Mouse (Mus musculus) kidney, postnatal 0 days (tissue): Measurements from ENCODE around the gene Ltbp2. TPM values are rescaled to one million over a fixed set of nuclear protein-coding genes. Genes with fewer than 3 reads are reported as not detected.

ENCODE experiments used
- ATAC-seq: fragments of 200-750 bp; cut with Nextera tagmentation; replicated peaks from 2 replicates; pipeline ENCODE4 v1.8.0; 2017; ENCODE audit warnings: low read depth, moderate number of reproducible peaks, moderate TSS enrichment, moderate library complexity; ENCODE audit not compliant: low FRiP score
- DNase-seq: peaks from one replicate; pipeline ENCODE4 v3.0.0-alpha.2; 2016; ENCODE audit warnings: low spot score
- H3K27ac ChIP-seq: fragments of 300-500 bp; sonication (generic); 2 replicates; pipeline ENCODE4 v1.5.1; 2014; ENCODE audit warnings: mild to moderate bottlenecking
- H3K27me3 ChIP-seq: fragments of 300-500 bp; sonication (generic); 2 replicates; pipeline ENCODE4 v1.6.1; 2014; ENCODE audit warnings: low read length, mixed read lengths; ENCODE audit not compliant: insufficient read depth
- H3K36me3 ChIP-seq: fragments of 300-500 bp; sonication (generic); 2 replicates; pipeline ENCODE4 v1.6.1; 2014; ENCODE audit warnings: low read length, mixed read lengths; ENCODE audit not compliant: insufficient read depth
- H3K4me1 ChIP-seq: fragments of 300-500 bp; sonication (generic); replicated peaks from 2 replicates; pipeline ENCODE4 v1.6.1; 2014; ENCODE audit warnings: antibody characterized with exemption, low read length, mixed read lengths; ENCODE audit not compliant: insufficient read depth
- H3K4me2 ChIP-seq: fragments of 300-500 bp; sonication (generic); 2 replicates; pipeline ENCODE4 v1.6.1; 2014; ENCODE audit warnings: mild to moderate bottlenecking, low read length, moderate library complexity, mixed read lengths
- H3K4me3 ChIP-seq: fragments of 300-500 bp; sonication (generic); replicated peaks from 2 replicates; pipeline ENCODE4 v1.5.1; 2014; ENCODE audit warnings: low read depth, low read length
- H3K9ac ChIP-seq: fragments of 300-500 bp; sonication (generic); 2 replicates; pipeline ENCODE4 v1.6.1; 2014; ENCODE audit warnings: low read depth, low read length
- H3K9me3 ChIP-seq: fragments of 300-500 bp; sonication (generic); replicated peaks from 2 replicates; pipeline ENCODE4 v1.6.1; 2016; ENCODE audit warnings: low read length, inconsistent platforms, mixed read lengths
- CTCF ChIP-seq: IDR thresholded peaks from 2 replicates; pipeline ENCODE4 v1.5.1; 2016; ENCODE audit warnings: antibody characterized with exemption, low read depth, mild to moderate bottlenecking, moderate library complexity
- WGBS: fragments of 180-500 bp; shearing (Covaris S2); extraction: QIAGEN DNeasy Blood & Tissue Kit; methylation state at CpG from one replicate; pipeline ENCODE4 v1.1.7; 2014; 5-methylcytosine and 5-hydroxymethylcytosine counted together
- polyA plus RNA-seq: library from polyadenylated mRNA; unstranded; fragments of >200 nt; fragmentation: Nextera tagmentation; extraction: Ambion mirVana; gene quantifications from 2 replicates; pipeline ENCODE4 v1.2.1, GENCODE M21; 2015

Gene Ltbp2
- polyA plus RNA-seq, 1 experiment from 2014 or later = 0.14 TPM

- Histone ChIP-seq H3K4me3 (no peak overlapping the region), H3K9ac (no peak overlapping the region), H3K4me2 (no peak overlapping the region), H3K36me3 (no peaks in the 10 kb centered on the region), H3K4me1 (no peaks in the 10 kb centered on the region), H3K27me3 (no peaks in the 10 kb centered on the region), H3K27ac (no peak overlapping the region), H3K9me3 (no peaks in the 10 kb centered on the region)
- no peak; the same call in 1 of the 2 replicates for ATAC-seq
- no peak for DNase-seq
- 55% methylated on average over 4 of the region's 4 CpGs for WGBS
- no peak for TF ChIP-seq CTCF
Observed at GRCm38 (mm10) chr12:84792629-84793028, 83.7 kb downstream of the Ltbp2 start.

GRCm38 (mm10) chr12:84790853-84791252, 85.5 kb downstream of the Ltbp2 start:
- no peak overlapping the region for H3K4me2 ChIP-seq
- no peak overlapping the region for H3K9ac ChIP-seq
- peak; percentile 55; the same call in 1 of the 2 replicates for ATAC-seq
- no peaks in the 10 kb centered on the region for H3K27me3 ChIP-seq
- no peaks in the 10 kb centered on the region for H3K36me3 ChIP-seq
- no peak overlapping the region for H3K4me3 ChIP-seq
- H3K4me1 ChIP-seq = no peaks in the 10 kb centered on the region
- TF ChIP-seq CTCF = no peak
- no peaks in the 10 kb centered on the region for H3K9me3 ChIP-seq
- DNase-seq = peak; percentile 66
- whole genome bisulfite sequencing = 26% methylated on average over 10 of the region's 10 CpGs
- H3K27ac ChIP-seq = no peak overlapping the region

- ATAC-seq (no peak), DNase-seq (no peak)
- no peak overlapping the region for H3K4me2 ChIP-seq
- WGBS = 78% methylated on average over 5 of the region's 5 CpGs
- H3K36me3 ChIP-seq = no peaks in the 10 kb centered on the region
- H3K27me3 ChIP-seq = no peaks in the 10 kb centered on the region
- H3K9me3 ChIP-seq = no peaks in the 10 kb centered on the region
- H3K4me3 ChIP-seq = no peak overlapping the region
- TF ChIP-seq CTCF = no peak
- no peak overlapping the region for H3K27ac ChIP-seq
- 0 out of 2 replicates have a peak, but pooled peaks cover 4% of the 10 kb centered on the region for H3K4me1 ChIP-seq
- no peak overlapping the region for H3K9ac ChIP-seq
Observed at GRCm38 (mm10) chr12:84786091-84786490, 90.2 kb downstream of the Ltbp2 start.

- 21% methylated on average over 25 of the region's 25 CpGs for WGBS
- peak overlapping the region; percentile 23 for H3K4me2 ChIP-seq
- H3K27ac ChIP-seq = no peak overlapping the region
- no peaks in the 10 kb centered on the region for H3K27me3 ChIP-seq
- TF ChIP-seq CTCF = peak; percentile 99
- no peaks in the 10 kb centered on the region for H3K9me3 ChIP-seq
- 0 out of 2 replicates have a peak, but pooled peaks cover 4% of the 10 kb centered on the region for H3K4me1 ChIP-seq
- peak; percentile 89 for ATAC-seq
- peak; percentile 97 for DNase-seq
- H3K36me3 ChIP-seq = no peaks in the 10 kb centered on the region
- H3K4me3 ChIP-seq = no peak overlapping the region
- H3K9ac ChIP-seq = no peak overlapping the region
Observed at GRCm38 (mm10) chr12:84784604-84785381, 91.5 kb downstream of the Ltbp2 start.

GRCm38 (mm10) chr12:84776229-84776628, 100.1 kb downstream of the Ltbp2 start:
- no peak for ATAC-seq
- H3K4me1 ChIP-seq = peaks cover 17% of the 10 kb centered on the region
- H3K9ac ChIP-seq = no peak overlapping the region
- H3K4me3 ChIP-seq = no peak overlapping the region
- no peak for DNase-seq
- no peaks in the 10 kb centered on the region for H3K27me3 ChIP-seq
- no peaks in the 10 kb centered on the region for H3K36me3 ChIP-seq
- H3K27ac ChIP-seq = no peak overlapping the region
- no peak for TF ChIP-seq CTCF
- no peaks in the 10 kb centered on the region for H3K9me3 ChIP-seq
- no peak overlapping the region for H3K4me2 ChIP-seq

- H3K4me3 ChIP-seq = no peak overlapping the region
- no peak for TF ChIP-seq CTCF
- peaks cover 17% of the 10 kb centered on the region for H3K4me1 ChIP-seq
- no peaks in the 10 kb centered on the region for H3K27me3 ChIP-seq
- H3K27ac ChIP-seq = no peak overlapping the region
- no peak overlapping the region for H3K9ac ChIP-seq
- H3K4me2 ChIP-seq = peak overlapping the region; percentile 91; the same call in 1 of the 2 replicates
- H3K36me3 ChIP-seq = no peaks in the 10 kb centered on the region
- ATAC-seq = no peak
- WGBS = 84% methylated on average over 6 of the region's 6 CpGs
- no peak for DNase-seq
- H3K9me3 ChIP-seq = no peaks in the 10 kb centered on the region
Observed at GRCm38 (mm10) chr12:84774376-84774775, 102.0 kb downstream of the Ltbp2 start.
